Mouse (Mus musculus) embryo, embryonic 11 days (tissue): Measurements from ENCODE around the gene Cacng3.

Source experiments
- DNase-seq: peaks from one replicate; pipeline ENCODE4 v3.0.0-alpha.2; 2015

Cacng3 gene

DNA sequence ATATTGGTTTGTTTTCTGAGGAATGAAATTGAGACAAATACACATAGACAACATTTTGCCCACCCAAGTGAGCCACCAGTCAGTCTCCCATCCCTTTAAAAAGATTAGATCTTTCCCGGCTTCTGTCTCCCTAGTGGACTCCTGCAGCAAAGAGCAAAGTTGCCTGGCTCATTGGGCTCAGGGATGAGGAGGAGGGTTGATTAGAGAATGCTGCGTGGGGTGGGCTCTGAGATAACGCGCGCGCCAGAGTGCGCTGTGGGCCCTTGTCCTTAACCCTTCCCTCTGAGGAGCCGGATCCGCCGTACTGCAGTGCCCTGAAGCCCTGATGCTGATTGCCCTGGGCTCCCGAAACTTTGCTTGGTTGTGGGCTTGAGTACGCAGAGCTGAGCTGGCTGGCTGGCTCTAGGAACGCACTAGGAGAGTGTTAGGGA lies at the start of gene Cacng3:
Cacng3 (plus strand) TSS at position 51 of the 431 bp plus-strand sequence.
- no peak for DNase-seq

DNA sequence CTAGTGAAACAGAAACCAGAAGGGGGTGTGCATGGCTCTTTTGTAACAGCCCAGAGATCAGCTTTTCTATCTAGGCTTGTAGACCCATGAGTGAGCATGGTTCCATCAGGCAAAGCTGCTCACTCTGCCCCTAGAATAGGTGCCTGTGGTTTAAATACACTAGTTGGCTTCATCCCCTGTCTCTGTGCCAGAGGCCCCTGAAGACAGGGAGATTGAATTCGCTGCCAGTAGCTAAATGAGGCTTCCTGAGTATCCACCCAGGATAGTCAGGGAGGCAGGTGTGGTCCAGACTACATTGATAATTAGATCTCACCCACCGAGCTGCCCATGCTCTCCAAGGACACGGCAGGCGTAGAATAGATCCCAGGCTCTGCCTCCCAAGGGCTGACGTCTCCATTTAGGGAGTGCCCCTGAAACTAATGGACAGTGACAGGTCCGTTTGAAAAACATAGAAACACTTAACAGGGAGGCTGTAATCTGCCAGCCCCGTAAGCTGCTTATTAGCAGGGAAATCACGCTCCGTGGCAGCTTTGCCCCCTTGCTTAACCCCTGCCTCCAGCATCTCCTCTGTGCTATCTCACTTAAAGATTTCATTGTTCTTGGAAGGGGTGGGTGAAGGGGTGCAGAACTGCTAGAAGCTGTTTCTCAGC lies 48.0 kb upstream of the Cacng3 start:
- peak; percentile 28 for DNase-seq

DNA sequence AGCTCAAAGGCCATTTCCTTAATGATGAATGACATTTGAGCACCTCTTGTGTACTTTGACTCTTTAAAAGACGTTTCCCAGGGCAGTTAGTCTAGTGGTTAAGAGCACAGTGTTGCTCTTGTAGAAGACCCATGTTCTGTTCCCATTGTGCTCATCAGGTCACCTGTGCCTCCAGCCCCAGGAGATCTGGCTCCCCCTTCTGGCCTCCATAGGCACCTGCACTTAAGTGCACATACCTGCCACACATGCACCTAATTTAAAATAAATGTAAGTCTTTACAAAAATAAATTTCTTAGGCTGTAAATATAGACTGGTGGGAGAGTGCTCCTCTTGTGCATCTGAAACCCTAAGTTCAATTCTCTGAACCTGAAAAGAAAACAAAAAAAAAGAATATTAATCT lies 46.5 kb upstream of the Cacng3 start:
- no peak for DNase-seq

DNA sequence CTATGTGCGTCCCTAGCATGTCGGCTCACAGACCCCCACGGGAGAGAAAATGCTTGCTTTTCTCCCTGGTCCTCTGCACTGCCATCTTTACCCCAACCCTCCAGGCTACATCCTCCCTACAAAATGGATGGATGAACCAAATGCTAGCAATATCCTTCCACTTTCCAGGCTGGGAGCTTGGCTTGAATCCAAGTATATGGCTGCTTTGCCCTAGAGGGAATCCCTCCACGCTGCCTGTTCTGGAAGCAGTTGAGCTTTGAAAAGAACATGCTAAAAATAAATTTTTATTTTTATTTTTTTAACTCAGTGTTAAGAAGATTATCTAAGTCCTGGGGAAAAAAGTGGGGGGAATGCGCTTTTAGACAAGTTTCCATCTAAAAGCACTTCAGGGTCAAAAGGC lies 42.2 kb upstream of the Cacng3 start:
- DNase-seq: no peak

DNA sequence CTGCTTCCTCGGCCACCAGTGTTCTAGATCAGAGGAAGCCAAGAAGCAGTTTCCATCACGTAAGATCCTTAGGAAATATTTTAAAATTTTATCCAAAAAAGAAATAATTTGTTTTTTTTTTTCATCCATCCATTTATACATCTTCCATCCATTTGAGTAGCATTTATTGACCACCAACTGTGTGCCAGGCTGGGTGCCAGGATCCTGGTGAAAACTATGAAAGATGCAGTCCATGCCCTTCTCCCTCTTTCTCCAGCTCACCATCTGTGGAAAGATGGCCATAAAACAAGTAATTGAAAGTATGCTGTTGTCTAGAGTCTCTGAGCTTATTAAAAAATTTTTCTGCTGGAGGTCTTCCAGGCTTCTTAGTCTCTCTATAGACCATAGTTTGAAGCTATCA lies 39.9 kb upstream of the Cacng3 start:
- no peak for DNase-seq

DNA sequence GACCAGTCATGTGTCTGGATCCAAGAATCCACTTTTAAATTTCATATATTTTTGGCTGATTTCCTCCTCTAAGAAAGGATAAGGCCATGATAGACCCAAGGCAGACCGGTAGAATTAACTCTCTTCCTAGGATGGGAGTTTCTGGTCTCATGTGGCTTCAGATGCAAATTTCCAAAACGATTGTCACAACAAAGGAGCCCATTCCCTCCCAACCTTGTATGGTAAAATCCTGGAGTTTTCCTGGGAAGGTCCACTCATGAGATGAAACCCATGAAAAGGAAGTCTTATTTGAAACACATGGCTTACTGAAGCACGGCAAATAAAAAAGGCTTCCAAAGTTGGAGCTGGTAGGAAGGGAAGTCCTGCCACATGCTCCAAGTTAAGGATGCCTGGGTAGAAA lies 39.1 kb upstream of the Cacng3 start:
- no peak for DNase-seq

DNA sequence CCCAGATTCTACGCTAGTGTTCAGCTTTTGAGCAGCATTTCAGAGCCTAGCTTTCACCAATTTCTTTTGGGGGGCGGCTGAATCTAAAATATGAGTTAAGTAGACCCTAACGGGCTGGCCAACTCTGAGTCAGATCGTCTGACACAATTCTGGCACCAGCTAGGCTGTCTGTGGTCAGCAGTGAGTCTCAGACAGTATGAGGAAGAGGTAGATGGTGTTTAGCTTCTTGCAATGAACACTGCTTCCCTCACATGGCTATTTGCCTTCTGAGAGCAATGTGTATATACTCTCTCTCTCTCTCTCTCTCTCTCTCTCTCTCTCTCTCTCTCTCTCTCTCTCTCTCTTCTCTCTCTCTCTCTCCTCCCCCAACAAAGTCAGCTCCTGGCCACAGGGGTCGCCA lies 37.3 kb upstream of the Cacng3 start:
- no peak for DNase-seq

DNA sequence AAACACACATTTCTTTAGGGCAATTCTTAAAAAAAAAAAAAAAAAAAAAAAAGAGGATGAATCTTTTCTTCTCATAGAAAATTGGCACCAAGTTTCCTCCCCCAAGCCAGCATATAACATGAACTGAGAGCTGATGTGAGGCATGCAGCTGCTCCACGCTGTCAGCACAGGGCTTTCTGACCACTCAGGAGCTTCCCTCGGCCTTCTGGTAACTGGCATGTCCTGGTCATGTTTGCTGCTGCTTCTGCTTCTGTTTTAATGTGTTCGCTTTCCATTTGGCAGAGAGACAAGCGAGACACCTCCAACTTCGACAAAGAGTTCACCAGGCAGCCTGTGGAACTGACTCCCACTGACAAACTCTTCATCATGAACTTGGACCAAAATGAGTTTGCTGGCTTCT lies 36.8 kb upstream of the Cacng3 start:
- no peak for DNase-seq

DNA sequence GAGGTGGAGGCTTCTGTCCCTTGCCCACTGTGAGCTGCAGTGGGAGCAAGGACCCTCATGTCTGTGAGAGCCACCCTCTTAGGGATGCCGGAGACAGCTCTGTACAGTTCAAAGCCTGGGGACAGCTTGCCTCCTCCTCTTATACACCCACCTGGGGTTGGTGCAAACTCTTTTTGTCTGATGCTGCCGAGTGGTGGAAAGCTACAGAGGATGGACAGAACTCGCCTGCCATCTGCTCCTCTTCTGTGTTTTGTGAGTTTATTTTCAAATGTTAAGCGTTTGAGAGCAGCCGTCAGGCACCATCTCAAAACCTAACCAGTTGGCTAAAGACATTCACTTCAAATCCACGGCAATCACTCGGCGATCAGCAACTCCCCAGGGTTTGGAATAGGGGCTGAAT lies 26.6 kb upstream of the Cacng3 start:
- DNase-seq: no peak

DNA sequence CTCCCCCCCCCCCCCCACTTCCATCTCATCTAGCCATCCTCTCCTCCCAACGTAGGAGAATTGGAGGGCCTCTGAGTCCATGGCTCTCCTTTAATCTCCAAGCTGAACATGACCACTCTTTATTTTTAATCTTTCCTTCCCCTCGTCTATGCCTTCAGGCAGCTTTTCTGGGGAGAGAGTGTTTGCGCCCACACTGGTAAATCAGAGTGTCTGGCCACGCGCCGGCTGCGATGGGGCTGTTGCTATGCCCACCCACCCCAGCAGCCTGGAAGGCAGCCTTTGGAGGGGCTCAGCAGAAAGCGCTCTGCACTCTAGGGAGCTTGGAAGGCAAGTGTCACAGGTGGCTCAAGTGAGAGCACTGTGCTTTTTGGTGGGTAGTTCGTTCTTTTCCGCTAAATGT lies 21.0 kb upstream of the Cacng3 start:
- DNase-seq: no peak

DNA sequence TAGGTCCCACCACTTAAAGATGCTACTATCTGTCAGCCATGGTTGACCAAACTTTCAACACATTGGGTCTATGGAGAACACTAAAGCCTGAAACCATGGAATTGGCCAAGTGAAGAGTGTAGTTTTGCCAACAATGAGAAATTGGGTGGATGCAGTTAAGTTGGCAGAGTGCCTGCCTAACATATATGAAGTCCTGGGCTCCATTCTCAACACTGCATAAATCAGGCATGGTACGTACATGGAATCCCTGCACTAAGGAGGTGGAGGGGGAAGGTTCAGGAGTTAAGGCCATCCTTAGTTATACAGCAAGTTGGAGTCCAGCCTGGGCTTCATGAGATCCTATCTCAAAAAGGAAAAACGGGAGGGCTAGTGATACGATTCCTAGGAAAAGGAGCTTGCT lies 17.8 kb upstream of the Cacng3 start:
- no peak for DNase-seq

DNA sequence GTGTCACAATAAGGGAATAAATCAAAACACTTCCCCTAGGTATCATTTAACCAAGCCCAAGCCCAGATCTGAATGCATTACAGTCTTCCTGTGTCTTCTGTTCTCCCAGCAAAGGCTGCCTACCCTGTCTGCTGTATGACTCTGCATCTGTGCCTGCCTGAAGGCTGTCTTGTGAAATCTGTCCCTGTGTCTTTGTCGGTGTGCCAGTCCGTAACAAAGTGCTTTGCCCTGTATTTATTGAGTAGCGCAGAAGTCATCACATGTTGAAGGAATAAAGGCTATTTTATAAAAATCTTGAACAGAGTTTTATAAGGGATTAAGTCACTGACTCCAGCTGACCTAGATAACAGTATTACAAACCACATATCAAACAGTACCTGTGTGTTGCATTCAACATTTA lies 13.6 kb upstream of the Cacng3 start:
- no peak for DNase-seq

DNA sequence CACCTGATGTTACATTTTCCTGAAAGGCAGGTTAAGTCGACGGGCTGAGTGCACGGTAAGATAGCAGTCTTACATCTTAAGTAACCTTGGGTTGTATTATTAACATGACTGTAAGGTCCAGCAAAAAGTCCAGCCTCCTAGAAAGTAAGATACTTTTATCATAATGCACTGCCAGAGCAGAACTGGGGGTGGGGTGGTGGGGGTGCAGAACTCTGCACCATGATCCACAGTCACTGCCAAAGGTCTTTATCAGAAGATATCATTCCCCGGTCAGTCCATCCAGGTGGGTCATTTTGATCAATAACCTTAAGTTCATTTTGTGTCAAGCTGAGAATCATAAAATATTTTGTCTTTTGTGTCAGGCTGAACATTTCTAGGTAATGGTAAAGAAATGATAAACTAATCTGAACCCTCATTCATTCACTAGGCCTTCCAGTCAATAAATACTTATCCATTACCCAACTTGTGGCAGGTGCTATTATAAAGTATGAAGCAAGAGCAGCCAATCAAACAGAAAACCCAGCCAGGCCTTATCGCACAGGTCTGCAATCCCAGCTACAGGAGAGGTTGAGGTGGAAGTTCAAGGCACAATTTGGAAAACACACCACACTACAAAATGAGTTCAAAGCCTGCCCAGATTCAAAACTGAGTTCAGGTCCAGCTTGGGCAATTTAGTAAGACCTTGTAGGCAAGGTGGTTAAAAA lies 12.7 kb upstream of the Cacng3 start:
- DNase-seq: no peak

DNA sequence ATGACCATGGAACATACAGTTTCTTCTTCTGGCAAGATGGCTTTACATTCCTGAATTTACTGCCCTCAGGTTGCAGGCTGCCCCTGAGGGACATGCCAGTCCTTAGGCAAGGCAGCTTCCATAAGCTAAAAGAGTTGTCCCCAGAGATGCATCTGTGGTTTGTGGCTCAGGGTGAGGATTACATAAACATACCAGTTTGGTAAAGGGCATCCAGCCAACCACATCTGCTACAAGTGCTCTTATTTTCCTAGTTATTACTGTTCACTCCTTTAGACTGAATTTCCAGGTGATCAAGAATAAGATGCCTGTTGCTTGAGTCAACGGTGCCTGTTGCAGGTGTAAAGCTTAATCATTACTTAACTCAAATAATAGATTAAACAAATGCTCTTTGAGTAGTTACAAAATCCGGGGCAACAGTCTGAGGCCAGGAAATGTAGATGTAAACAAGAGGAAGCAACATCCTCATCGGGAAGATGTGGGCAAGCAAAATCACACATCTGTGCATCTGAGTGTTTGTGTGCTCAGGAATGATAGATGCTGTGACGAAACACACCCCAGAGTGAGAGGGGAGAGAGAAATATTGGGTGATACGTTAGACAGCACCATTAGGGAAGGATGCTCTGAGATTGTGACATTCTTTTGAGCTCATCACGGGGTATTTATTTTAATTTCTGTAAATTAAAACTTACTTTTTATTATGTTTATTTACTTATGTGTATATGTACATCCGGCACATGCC lies 4.8 kb upstream of the Cacng3 start:
- DNase-seq: no peak

DNA sequence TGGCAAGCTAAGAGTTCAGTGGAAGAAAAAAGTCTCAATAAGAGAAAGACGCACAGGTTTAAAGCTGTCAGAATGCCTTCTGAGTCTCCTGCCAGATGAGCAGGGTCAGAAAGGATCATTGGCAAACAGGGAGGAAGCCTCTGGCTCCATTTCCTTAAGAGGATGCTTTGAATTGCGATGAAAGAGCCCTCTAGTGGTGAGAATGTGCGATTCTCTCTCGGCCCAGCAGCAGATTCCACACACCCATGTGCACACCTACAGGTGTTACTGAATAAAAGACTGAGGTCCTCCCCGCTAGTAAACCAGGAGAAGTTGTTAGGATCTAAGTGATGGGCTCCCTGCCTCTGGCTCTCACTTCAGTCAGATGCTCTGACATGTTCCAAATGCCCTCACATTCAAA lies 2.4 kb upstream of the Cacng3 start:
- DNase-seq: peak; percentile 52

DNA sequence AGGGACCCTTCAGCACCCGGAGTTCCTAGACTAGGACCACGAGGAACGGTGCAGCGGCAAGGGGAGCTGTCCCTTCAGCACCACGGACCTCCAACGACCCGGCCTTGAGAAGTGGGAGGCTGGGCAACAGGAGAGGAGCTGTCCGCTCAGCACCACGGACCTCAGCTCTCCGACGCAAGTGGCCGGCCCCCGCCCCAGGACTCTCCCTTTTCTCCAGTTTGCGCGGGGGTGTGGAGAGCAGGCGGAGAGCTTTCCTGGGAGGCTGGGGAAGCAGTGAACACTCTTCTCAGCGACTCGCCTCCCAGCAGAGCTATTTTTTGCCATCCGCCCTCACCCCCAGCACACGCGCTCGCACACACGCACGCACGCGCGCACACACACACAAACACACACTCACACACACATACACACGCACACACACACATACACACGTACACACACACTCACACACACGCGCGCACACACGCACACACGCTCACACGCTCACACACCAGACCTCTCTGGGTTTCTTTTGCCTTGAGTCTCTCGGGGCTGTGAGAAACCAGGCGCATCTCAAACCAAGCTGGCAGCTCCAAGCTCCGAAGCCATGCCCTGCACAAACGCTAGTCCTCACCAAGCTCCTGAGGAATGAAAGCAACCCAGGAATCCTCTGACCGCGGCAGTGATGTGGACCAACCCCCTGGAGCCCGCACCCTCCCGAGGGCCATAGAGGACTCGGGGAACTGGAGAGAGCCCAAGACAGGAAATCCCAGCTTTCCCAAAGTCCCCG lies 765 bp downstream of the Cacng3 start:
- DNase-seq: peak; percentile 95

DNA sequence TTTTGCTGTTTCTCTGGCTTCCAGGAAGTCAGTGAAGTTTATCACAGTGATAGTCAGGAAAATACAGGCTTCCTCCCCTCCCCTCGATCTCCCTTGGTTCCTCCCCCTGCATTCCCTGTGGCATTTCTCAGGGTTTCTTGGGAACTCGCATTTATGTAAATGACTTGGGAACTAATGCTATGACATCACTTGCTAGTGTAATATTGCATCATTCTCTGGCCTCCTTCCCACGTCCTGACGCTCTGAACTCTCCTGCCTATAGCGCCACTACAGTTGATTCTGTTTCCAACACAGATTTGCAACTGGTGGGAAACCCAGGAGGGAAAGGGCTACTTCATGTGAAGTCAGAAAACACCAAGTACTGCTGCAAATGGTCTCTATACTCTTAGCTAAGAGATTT lies 2.7 kb downstream of the Cacng3 start:
- DNase-seq: no peak

DNA sequence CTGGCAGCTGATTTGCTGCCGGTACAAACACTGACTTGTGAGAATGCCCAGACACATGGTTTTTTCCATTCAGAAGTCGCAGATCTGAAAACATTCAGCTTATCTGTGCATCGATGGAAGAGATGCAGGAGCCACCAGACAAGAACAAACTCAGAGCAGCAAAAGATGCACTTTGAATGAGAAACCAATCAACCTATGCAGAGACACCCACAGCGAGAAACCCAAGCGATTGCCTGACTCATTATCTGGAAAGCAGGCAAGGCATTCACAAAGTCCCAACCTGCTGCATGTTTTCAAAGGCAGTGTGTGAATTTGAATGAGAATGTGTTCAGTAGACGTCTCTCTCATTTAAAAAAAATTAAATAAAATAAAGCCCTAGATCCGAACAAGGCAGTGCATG lies 4.9 kb downstream of the Cacng3 start:
- DNase-seq: no peak

DNA sequence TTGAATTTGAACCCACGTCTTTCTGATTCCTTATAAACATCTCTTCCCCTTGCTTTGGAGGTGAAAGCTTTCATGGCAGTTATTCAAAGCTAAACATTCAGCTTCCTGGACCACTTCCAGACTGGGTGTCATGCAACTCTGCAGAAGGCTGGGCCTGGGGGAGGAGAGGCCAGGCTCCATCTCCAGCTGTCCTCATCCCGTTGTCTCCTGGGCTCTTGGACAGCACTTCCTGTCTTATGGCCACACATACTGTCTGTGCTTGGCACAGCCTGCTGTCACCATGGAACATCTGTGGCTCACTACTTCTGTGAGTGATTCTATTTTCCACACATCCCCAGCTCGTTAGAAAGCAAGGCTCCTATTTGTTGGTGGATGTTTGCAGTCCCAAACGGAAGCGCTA lies 31.5 kb downstream of the Cacng3 start:
- DNase-seq: no peak

DNA sequence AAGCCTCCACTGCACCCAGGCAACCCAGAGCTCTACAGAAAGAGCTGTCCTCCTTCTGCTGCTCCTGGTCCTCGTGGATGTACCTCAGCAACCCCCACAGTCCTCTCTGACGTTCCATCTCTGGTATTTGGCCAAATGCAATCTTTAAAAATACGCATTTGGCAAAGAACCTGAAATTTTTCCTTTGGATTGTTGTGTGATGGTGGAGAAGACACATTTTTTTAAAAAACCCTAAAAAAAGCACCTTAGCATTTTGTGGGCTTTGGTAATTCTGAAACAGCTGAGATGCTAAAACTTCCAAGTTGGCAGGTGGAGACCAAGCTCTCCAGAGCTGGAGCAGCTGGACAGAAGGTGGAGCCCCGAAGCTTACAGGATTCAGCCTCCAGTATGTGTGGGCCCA lies 32.2 kb downstream of the Cacng3 start:
- no peak for DNase-seq

DNA sequence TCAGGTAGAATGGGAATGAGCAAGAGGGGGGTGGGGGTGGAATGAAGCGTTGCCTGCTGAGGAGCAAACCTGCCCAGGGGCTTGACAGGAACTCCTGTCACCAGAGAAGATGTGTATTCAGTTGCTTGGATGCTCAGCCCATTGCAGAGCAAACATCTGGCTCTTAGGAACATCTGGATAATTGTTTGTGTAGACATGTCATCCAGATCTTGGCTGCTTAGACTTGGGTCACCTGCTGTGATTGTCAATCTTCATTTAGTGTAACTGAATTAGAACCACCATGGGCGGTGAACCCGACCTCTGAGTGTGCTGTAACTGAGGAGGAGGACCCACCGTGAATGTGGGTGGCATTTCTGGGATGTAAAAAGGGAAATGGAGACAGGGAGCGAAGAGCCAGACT lies 36.4 kb downstream of the Cacng3 start:
- DNase-seq: no peak

DNA sequence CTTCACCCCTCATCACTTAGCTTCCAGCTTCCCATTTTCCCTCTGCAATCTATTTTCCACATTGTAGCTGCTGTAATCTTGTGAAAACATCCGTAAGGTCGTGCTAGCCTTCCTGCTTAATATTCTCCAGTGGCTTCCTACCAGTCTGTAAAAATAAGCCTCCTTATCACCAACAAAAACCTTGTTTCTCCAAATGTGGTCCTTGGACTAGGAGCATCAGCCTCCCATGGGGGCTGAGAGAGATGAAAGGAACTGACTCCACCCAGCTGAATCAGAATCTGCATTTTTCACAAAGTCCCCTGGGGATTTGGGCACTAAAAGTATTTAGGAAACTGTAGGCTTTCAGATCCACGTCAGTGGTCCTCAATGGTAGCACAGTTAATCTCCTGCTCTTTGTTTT lies 46.0 kb downstream of the Cacng3 start:
- DNase-seq: no peak

DNA sequence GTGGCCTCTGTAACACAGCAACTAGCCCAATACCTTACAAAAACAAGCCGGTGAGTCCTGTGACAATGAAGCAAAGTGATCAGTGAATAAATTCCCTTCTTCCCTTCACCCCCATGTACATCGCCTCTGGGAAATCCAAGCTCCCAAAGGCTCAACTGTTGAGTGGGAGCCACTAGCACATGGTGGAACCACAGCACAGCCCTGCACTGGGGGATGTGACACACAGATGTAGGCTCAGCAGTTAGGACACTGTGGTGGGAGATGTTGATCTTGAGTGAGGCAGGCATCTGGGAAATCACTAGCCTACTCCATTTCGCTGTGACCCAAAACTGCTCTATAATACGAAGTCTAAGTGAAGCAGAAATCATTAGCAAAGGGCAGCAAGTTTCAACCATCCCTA lies 48.2 kb downstream of the Cacng3 start:
- no peak for DNase-seq
